In genomic region chr5:103726281-103726938, GRCm38 (mm10) we compare ENCODE assay signal across 10 mouse cellular contexts. TPM values are rescaled to one million over a fixed set of nuclear protein-coding genes. Genes with fewer than 3 reads are reported as not detected.
DNase-seq lines count a peak whose midpoint lies in the region; ATAC-seq lines count a peak whose summit lies in the region.
"Had no signal": no experiment of that assay in that cellular context is flagged by ENCODE, and none has a peak within 500 bp of the region (broad histone marks: within the 10 kb centered on the region; RNA-seq: fewer than 3 reads in every experiment).

No protein-coding gene starts in this region.

- H3K27ac ChIP-seq in hindbrain, embryonic 16.5 days (ENCODE audit: low read depth, low read length): no peak overlapping the region
- no peak overlapping the region for H3K27ac ChIP-seq in hindbrain, embryonic 14.5 days
- H3K27ac ChIP-seq: stomach, postnatal 0 days had no signal

- no peaks in the 10 kb centered on the region for H3K4me1 ChIP-seq in hindbrain, embryonic 16.5 days (ENCODE audit: control insufficient read depth, insufficient read depth, low read depth, low read length)
- no peaks in the 10 kb centered on the region for H3K4me1 ChIP-seq in hindbrain, embryonic 14.5 days (replicated peaks; ENCODE audit: control insufficient read depth, insufficient read depth, low read length)

- no peak overlapping the region for H3K4me2 ChIP-seq in hindbrain, embryonic 16.5 days (ENCODE audit: low read length)
- H3K4me2 ChIP-seq in hindbrain, embryonic 14.5 days (replicated peaks): no peak overlapping the region

- WGBS in hindbrain, embryonic 16.5 days: 45% methylated on average over 8 of the region's 8 CpGs
- WGBS in hindbrain, embryonic 14.5 days: 46% methylated on average over 8 of the region's 8 CpGs

- DNase-seq in hindbrain, embryonic 14.5 days (ENCODE audit: low spot score): no peak
- DNase-seq in retina, postnatal 7 days (ENCODE audit: low read depth, low spot score): peak; percentile 75
- no peak for DNase-seq in cerebellum, postnatal 25 days
- no peak for DNase-seq in kidney, postnatal 25 days

- no peak overlapping the region for H3K4me3 ChIP-seq in hindbrain, embryonic 16.5 days (ENCODE audit: low read length)
- H3K4me3 ChIP-seq in hindbrain, embryonic 14.5 days (replicated peaks; ENCODE audit: low read length): no peak overlapping the region

- peak; percentile 52; the same call in 1 of the 2 replicates for ATAC-seq in hindbrain, embryonic 16.5 days
- ATAC-seq in hindbrain, embryonic 14.5 days (ENCODE audit: low FRiP score): no peak
- ATAC-seq in CD4-positive, CD25-positive, alpha-beta regulatory T cell, adult 4 months: peak; percentile 54
- 0 out of 2 replicates have a peak, but pooled peaks have one; percentile 6 for ATAC-seq in common myeloid progenitor, adult 5-6 weeks (replicated peaks; ENCODE audit: low read depth, poor library complexity, severe bottlenecking)
- no peak for ATAC-seq in cerebellum, adult (ENCODE audit: insufficient number of reproducible peaks, low FRiP score, low TSS enrichment)
- ATAC-seq: lung, postnatal 0 days had no signal

- H3K27me3 ChIP-seq in hindbrain, embryonic 16.5 days (replicated peaks; ENCODE audit: control insufficient read depth, insufficient read depth, low read length): no peaks in the 10 kb centered on the region
- no peaks in the 10 kb centered on the region for H3K27me3 ChIP-seq in hindbrain, embryonic 14.5 days (ENCODE audit: control insufficient read depth, insufficient read depth, low read length)

- H3K9me3 ChIP-seq in hindbrain, embryonic 16.5 days (ENCODE audit: control insufficient read depth, low read length): no peaks in the 10 kb centered on the region
- no peaks in the 10 kb centered on the region for H3K9me3 ChIP-seq in hindbrain, embryonic 14.5 days (ENCODE audit: control insufficient read depth, low read length)

- H3K36me3 ChIP-seq in hindbrain, embryonic 16.5 days (ENCODE audit: control insufficient read depth, insufficient read depth, low read length): no peaks in the 10 kb centered on the region
- H3K36me3 ChIP-seq in hindbrain, embryonic 14.5 days (replicated peaks; ENCODE audit: control insufficient read depth, insufficient read depth): no peaks in the 10 kb centered on the region

- H3K9ac ChIP-seq in hindbrain, embryonic 16.5 days (ENCODE audit: low read depth, low read length): no peak overlapping the region
- no peak overlapping the region for H3K9ac ChIP-seq in hindbrain, embryonic 14.5 days

RNA-seq across cellular contexts. Expression of gene Aff1, which starts 34.2 kb away (rescaled TPM):
- polyA plus RNA-seq in hindbrain, embryonic 16.5 days (2015; fragmentation: Nextera tagmentation; extraction: Ambion mirVana): 1.9 and 3.0 TPM in 2 replicates
- 2.7 and 3.9 TPM in 2 replicates for polyA plus RNA-seq in hindbrain, embryonic 14.5 days (2014; fragmentation: Nextera tagmentation; extraction: Ambion mirVana)
- polyA plus RNA-seq in CD4-positive, CD25-positive, alpha-beta regulatory T cell, adult 4 months (2017; shearing (Covaris generic)): 10 to 100 TPM in 1 of 2 experiments, 1 to 10 TPM in 1; 9.4 to 18.2 TPM
- 16.6 and 31.8 TPM in 2 replicates for total RNA-seq in common myeloid progenitor, adult 5-6 weeks (2017)

Comparison
In these comparisons a context has a peak if more than half of its experiments do, and no peak if none do; other contexts are left out.
1. ATAC-seq: peak in hindbrain, embryonic 16.5 days (single experiment), CD4-positive, CD25-positive, alpha-beta regulatory T cell, adult 4 months (single experiment) and common myeloid progenitor, adult 5-6 weeks (single experiment); none in hindbrain, embryonic 14.5 days (single experiment) and cerebellum, adult (single experiment).